Mouse (Mus musculus): ENCODE results near the gene Mpig6b. TPM values are rescaled to one million over a fixed set of nuclear protein-coding genes. Genes with fewer than 3 reads are reported as not detected.

Gene Mpig6b
- polyA plus RNA-seq, 1 experiment from 2014 or later = 0.81 TPM

DNA sequence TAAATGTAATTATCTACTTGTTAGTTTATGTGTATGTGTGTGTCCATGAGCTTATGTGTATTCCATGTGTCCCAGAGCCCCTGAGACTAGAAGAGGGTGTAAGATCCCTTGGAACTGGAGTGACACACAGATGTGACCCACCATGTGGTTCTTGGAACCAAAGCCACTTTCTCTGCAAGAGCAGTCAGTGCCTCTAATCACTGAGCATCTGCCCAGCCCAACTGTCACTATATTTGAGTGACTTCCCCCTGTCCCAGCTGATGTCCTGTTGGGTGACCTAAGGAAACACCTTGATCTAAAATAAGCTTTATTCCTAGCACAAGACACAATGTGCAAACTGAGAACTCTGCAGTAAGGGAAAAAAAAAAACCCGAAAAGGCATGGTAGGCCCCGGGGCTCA, 37.7 kb downstream of the Mpig6b start:
- no peaks in the 10 kb centered on the region for H3K27me3 ChIP-seq (replicated peaks; ENCODE audit: control insufficient read depth, insufficient read depth, low read length)
- H3K27ac ChIP-seq (ENCODE audit: low read depth) = no peak overlapping the region
- no peaks in the 10 kb centered on the region for H3K36me3 ChIP-seq (ENCODE audit: control insufficient read depth, insufficient read depth, low read length)
- no peak overlapping the region for H3K4me2 ChIP-seq (ENCODE audit: low read length)
- peaks cover 14% of the 10 kb centered on the region; the same call in 1 of the 2 replicates for H3K4me1 ChIP-seq (replicated peaks; ENCODE audit: control insufficient read depth, insufficient read depth, low read length)
- H3K9ac ChIP-seq (ENCODE audit: low read length) = no peak overlapping the region
- ATAC-seq (replicated peaks; ENCODE audit: low FRiP score, low TSS enrichment, low read depth) = no peak
- peak; percentile 48 for DNase-seq (ENCODE audit: low spot score)
- WGBS = 64% methylated on average over 2 of the region's 2 CpGs
- H3K9me3 ChIP-seq (ENCODE audit: control insufficient read depth, low read length) = no peaks in the 10 kb centered on the region
- H3K4me3 ChIP-seq (ENCODE audit: low read depth, low read length) = no peak overlapping the region

DNA sequence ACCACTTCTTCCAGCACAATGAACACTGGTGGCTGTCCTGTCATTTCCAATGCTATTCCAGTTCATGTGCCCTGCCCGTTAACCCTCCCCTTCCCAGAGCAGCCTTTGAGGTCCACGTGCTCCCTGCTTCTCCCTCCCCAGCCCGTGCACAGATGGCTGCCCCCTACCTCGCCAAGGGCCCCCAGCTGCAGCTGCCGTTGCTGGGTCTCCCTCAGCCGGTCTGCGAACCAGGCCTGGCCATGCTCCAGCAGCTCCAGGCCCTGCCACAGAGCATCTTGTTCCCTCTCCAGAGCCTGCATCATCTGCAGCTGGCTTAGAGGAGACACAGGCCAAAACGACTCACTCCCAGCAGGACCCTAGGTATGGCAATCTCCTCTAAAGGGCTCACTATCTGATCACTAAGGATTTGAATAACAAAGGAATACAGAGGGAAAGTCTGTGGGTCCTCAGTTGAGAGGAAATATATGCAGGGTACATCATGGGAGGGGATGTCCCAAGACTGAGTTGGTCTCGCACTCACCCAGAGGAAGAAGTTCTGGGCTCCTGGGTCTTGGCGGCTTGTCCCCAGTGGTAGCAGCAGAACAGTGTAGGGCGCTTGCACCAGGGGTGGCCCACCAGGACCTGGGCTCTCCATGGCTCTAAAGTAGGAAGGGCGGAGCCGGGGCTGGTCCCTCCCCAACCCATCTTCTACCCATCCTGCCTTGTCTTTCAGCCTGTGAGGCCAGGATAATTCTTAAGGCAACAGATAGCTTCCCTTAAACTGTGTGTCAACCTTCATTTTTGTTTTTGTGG, 38.5 kb downstream of the Mpig6b start, which contains the start of gene Sapcd1:
Sapcd1 (minus strand) TSS at position 740 of the 792 bp plus-strand sequence.
- Histone ChIP-seq H3K27ac (ENCODE audit: low read depth) (peak within 1 kb of the TSS; percentile 77), H3K36me3 (ENCODE audit: control insufficient read depth, insufficient read depth, low read length) (no peaks in the 10 kb centered on the region), H3K9me3 (ENCODE audit: control insufficient read depth, low read length) (no peaks in the 10 kb centered on the region), H3K4me1 (replicated peaks; ENCODE audit: control insufficient read depth, insufficient read depth, low read length) (peaks cover 14% of the 10 kb centered on the region; the same call in 1 of the 2 replicates), H3K4me3 (ENCODE audit: low read depth, low read length) (peak within 1 kb of the TSS; percentile 1; the same call in 1 of the 2 replicates), H3K9ac (ENCODE audit: low read length) (0 out of 2 replicates have a peak within 1 kb of the TSS, but pooled peaks have one; percentile 5), H3K27me3 (replicated peaks; ENCODE audit: control insufficient read depth, insufficient read depth, low read length) (no peaks in the 10 kb centered on the region), H3K4me2 (ENCODE audit: low read length) (peak within 1 kb of the TSS; percentile 29)
- ATAC-seq (replicated peaks; ENCODE audit: low FRiP score, low TSS enrichment, low read depth) (peak; percentile 40), DNase-seq (ENCODE audit: low spot score) (peak; percentile 67)
- 38% methylated on average over 13 of the region's 13 CpGs for whole genome bisulfite sequencing

DNA sequence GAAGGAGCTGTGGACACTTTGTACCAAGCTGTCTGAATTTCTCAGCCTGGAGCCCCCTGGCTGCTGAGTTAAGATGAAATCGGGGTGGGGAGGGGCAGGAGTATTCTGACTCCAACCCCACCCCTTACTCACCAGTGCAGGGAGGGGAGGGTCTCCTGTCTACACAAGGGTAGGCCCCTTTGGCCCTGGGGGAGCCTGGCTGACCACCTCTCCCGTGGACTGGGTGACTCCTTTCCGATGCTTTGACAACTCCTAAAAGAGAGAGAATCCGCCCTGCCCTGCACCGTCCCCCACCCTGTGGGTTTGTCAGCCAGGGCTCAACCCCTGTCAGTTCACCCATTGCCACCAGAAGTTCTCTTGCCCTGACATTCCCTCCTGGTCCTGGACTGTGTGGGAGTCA, 39.8 kb downstream of the Mpig6b start:
- H3K4me2 ChIP-seq (ENCODE audit: low read length) = no peak overlapping the region

DNA sequence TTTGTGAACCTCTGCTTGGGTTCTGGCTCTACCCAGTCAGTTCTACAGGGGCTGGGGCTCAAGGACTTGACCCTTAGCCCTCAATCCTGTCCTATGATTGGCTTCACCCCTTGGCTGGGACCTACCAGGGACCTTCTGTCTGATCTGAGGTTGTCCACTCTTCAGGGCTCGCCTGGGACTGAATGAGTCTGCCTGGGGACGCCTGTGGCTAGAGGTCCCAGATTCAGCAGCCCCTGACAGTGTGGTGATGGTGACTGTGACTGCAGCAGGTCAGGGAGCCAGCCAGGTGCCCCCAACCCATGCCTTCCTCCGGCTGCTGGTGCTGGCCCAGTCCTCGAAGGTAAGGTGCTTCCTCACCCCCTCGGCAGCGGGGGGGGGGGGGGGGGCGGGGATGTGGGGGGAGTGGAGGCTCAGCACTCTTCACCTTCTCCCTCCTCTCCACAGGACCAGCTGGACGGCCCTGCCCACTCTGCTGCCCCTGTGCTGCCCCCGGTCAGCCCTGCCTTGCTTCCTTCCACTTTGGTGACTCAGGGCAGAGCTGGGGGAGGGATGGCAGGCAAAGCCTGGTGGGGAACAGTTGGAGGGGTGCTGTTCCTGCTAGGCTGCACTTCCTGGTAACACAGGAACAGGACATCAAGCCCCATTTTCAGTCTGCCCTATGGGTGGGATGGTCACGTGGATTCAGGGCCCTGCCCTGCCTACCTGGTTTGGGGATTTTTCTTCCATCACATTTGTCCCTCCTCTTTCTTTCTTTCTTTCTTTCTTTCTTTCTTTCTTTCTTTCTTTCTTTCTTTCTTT, 41.1 kb downstream of the Mpig6b start:
- Histone ChIP-seq H3K9ac (ENCODE audit: low read length) (no peak overlapping the region), H3K27ac (ENCODE audit: low read depth) (no peak overlapping the region), H3K4me2 (ENCODE audit: low read length) (no peak overlapping the region), H3K9me3 (ENCODE audit: control insufficient read depth, low read length) (no peaks in the 10 kb centered on the region), H3K36me3 (ENCODE audit: control insufficient read depth, insufficient read depth, low read length) (no peaks in the 10 kb centered on the region), H3K4me3 (ENCODE audit: low read depth, low read length) (no peak overlapping the region), H3K27me3 (replicated peaks; ENCODE audit: control insufficient read depth, insufficient read depth, low read length) (no peaks in the 10 kb centered on the region), H3K4me1 (replicated peaks; ENCODE audit: control insufficient read depth, insufficient read depth, low read length) (peaks cover 20% of the 10 kb centered on the region; the same call in 1 of the 2 replicates)
- WGBS = 59% methylated on average over 7 of the region's 10 CpGs
- ATAC-seq (replicated peaks; ENCODE audit: low FRiP score, low TSS enrichment, low read depth) (no peak), DNase-seq (ENCODE audit: low spot score) (no peak)

More for the DNA sequence above, 39.8 kb downstream of the Mpig6b start:
- DNase-seq (ENCODE audit: low spot score) (no peak), ATAC-seq (replicated peaks; ENCODE audit: low FRiP score, low TSS enrichment, low read depth) (no peak)
- no peaks in the 10 kb centered on the region for H3K27me3 ChIP-seq (replicated peaks; ENCODE audit: control insufficient read depth, insufficient read depth, low read length)
- H3K9me3 ChIP-seq (ENCODE audit: control insufficient read depth, low read length) = no peaks in the 10 kb centered on the region
- no peak overlapping the region for H3K4me3 ChIP-seq (ENCODE audit: low read depth, low read length)
- H3K36me3 ChIP-seq (ENCODE audit: control insufficient read depth, insufficient read depth, low read length) = no peaks in the 10 kb centered on the region
- 82% methylated on average over 5 of the region's 5 CpGs for WGBS
- no peak overlapping the region for H3K9ac ChIP-seq (ENCODE audit: low read length)
- H3K27ac ChIP-seq (ENCODE audit: low read depth) = no peak overlapping the region
- H3K4me1 ChIP-seq (replicated peaks; ENCODE audit: control insufficient read depth, insufficient read depth, low read length) = peaks cover 20% of the 10 kb centered on the region; the same call in 1 of the 2 replicates

DNA sequence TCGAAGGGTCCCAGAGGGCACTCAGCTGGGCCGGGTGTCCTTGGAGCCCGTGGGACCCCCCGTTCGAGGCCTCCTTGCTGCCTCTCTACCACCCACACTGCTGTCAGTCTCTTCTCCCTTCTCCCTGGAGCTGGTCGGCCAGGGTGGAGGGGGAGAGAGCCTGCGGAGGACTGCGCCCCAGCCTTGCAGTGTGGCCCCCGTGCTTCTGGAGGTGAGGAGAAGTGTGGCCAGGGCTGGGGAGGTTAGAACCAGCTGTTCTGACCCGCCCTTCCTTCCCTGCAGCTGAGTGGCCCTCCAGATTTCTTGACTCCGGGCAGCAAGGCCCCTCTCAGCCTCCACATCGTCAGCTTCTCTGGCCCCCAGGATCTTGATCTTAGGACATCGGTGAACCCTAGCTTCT, 41.7 kb downstream of the Mpig6b start:
- Histone ChIP-seq H3K9me3 (ENCODE audit: control insufficient read depth, low read length) (no peaks in the 10 kb centered on the region), H3K36me3 (ENCODE audit: control insufficient read depth, insufficient read depth, low read length) (no peaks in the 10 kb centered on the region), H3K4me3 (ENCODE audit: low read depth, low read length) (no peak overlapping the region), H3K4me1 (replicated peaks; ENCODE audit: control insufficient read depth, insufficient read depth, low read length) (peaks cover 20% of the 10 kb centered on the region; the same call in 1 of the 2 replicates), H3K9ac (ENCODE audit: low read length) (no peak overlapping the region), H3K27me3 (replicated peaks; ENCODE audit: control insufficient read depth, insufficient read depth, low read length) (no peaks in the 10 kb centered on the region), H3K4me2 (ENCODE audit: low read length) (no peak overlapping the region), H3K27ac (ENCODE audit: low read depth) (no peak overlapping the region)
- ATAC-seq (replicated peaks; ENCODE audit: low FRiP score, low TSS enrichment, low read depth) (no peak), DNase-seq (ENCODE audit: low spot score) (no peak)
- 70% methylated on average over 13 of the region's 13 CpGs for WGBS

DNA sequence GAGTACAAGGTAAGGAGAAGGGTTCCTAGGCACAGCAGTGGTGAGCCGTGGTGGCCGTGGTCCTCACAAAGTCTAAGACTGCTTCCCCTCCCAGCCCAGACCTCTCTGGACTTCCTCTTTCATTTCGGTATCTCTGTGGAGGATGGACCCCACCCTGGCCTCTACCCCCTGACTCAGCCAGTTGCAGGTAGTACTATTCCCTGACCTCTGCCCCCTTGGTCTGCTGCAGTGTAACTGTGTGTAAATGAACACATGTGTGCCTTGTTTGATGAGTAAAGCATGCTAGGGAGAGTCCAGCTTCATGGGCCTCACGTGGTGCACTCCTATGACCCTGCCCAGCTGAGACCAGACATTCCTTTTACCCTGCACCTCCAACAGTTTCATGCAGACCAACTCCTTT, 42.2 kb downstream of the Mpig6b start:
- no peak for DNase-seq (ENCODE audit: low spot score)
- WGBS = 63% methylated on average over 4 of the region's 4 CpGs
- no peaks in the 10 kb centered on the region for H3K27me3 ChIP-seq (replicated peaks; ENCODE audit: control insufficient read depth, insufficient read depth, low read length)
- no peak overlapping the region for H3K4me3 ChIP-seq (ENCODE audit: low read depth, low read length)
- H3K36me3 ChIP-seq (ENCODE audit: control insufficient read depth, insufficient read depth, low read length) = no peaks in the 10 kb centered on the region
- no peaks in the 10 kb centered on the region for H3K9me3 ChIP-seq (ENCODE audit: control insufficient read depth, low read length)
- H3K27ac ChIP-seq (ENCODE audit: low read depth) = no peak overlapping the region
- no peak overlapping the region for H3K4me2 ChIP-seq (ENCODE audit: low read length)
- H3K4me1 ChIP-seq (replicated peaks; ENCODE audit: control insufficient read depth, insufficient read depth, low read length) = peaks cover 20% of the 10 kb centered on the region; the same call in 1 of the 2 replicates
- peak; percentile 14; the same call in 1 of the 2 replicates for ATAC-seq (replicated peaks; ENCODE audit: low FRiP score, low TSS enrichment, low read depth)
- H3K9ac ChIP-seq (ENCODE audit: low read length) = no peak overlapping the region

DNA sequence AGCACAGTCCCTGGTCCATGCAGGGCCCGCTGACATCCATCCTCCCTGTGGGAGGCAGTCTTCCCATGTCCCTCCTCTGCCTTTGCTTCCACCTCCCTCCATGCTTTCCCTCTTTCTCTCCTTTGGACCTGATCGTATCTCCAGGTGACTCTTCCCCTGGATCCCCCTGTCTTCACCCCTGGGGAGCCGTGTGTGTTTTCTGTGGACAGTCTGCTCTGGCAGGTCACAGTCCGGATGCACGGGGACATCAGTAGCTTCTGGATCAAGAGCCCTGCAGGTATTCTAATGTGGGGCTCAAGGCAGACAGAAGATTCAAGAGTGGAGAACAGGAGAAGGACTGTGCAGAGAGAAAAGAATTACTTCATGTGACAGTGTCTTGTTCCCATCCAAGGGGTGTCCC, 42.8 kb downstream of the Mpig6b start:
- Histone ChIP-seq H3K4me2 (ENCODE audit: low read length) (no peak overlapping the region), H3K27ac (ENCODE audit: low read depth) (no peak overlapping the region), H3K36me3 (ENCODE audit: control insufficient read depth, insufficient read depth, low read length) (no peaks in the 10 kb centered on the region), H3K4me3 (ENCODE audit: low read depth, low read length) (no peak overlapping the region), H3K27me3 (replicated peaks; ENCODE audit: control insufficient read depth, insufficient read depth, low read length) (no peaks in the 10 kb centered on the region), H3K9me3 (ENCODE audit: control insufficient read depth, low read length) (no peaks in the 10 kb centered on the region), H3K4me1 (replicated peaks; ENCODE audit: control insufficient read depth, insufficient read depth, low read length) (peaks cover 20% of the 10 kb centered on the region; the same call in 1 of the 2 replicates), H3K9ac (ENCODE audit: low read length) (no peak overlapping the region)
- 76% methylated on average over 5 of the region's 5 CpGs for WGBS
- DNase-seq (ENCODE audit: low spot score) (no peak), ATAC-seq (replicated peaks; ENCODE audit: low FRiP score, low TSS enrichment, low read depth) (no peak)

DNA sequence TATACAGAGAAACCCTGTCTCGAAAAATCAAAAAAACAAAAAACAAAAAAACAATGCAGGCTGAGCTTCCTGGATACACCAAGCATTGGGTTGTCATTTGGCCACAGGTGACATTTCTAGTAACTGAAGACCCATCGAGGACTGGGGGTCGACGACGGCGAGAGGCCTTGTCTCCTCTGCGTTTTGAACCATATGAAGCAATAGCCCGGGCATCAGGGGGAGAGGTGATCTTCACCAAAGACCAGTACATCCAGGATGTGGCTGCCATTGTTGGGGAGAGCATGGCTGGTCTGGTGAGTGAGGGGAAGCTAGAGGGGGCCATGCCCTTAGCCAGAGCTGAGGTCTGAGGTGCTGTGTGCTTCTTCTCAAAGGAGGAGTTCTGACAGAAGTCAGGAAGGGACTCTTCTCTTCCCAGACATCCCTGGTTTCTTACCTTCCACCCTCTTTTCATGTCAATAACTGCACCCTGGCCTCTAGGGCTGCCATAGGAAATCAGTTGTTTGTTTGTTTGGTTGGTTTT, 43.4 kb downstream of the Mpig6b start:
- Histone ChIP-seq H3K27ac (ENCODE audit: low read depth) (no peak overlapping the region; the same call in 1 of the 2 replicates), H3K4me3 (ENCODE audit: low read depth, low read length) (no peak overlapping the region), H3K4me1 (replicated peaks; ENCODE audit: control insufficient read depth, insufficient read depth, low read length) (peaks cover 16% of the 10 kb centered on the region; the same call in 1 of the 2 replicates), H3K4me2 (ENCODE audit: low read length) (no peak overlapping the region), H3K36me3 (ENCODE audit: control insufficient read depth, insufficient read depth, low read length) (no peaks in the 10 kb centered on the region), H3K9me3 (ENCODE audit: control insufficient read depth, low read length) (no peaks in the 10 kb centered on the region), H3K27me3 (replicated peaks; ENCODE audit: control insufficient read depth, insufficient read depth, low read length) (no peaks in the 10 kb centered on the region), H3K9ac (ENCODE audit: low read length) (no peak overlapping the region)
- no peak for DNase-seq (ENCODE audit: low spot score)
- no peak for ATAC-seq (replicated peaks; ENCODE audit: low FRiP score, low TSS enrichment, low read depth)
- WGBS = 92% methylated on average over 8 of the region's 8 CpGs
